Mouse (Mus musculus) kidney, adult 2 months (tissue): ENCODE data around the gene Pin4.

Experiments
- CTCF ChIP-seq: fragments of 200-500 bp; conservative IDR thresholded peaks from 2 replicates; pipeline ENCODE4 v1.5.1; 2011; ENCODE audit warnings: low read depth, mild to moderate bottlenecking, control low read depth, low read length, moderate library complexity, mixed read lengths; ENCODE audit not compliant: insufficient read depth, insufficient read length
- POLR2A ChIP-seq: fragments of 200-500 bp; IDR thresholded peaks from one replicate; pipeline ENCODE4 v1.6.1; 2011; ENCODE audit warnings: low read depth, low read length, control low read depth

DNA sequence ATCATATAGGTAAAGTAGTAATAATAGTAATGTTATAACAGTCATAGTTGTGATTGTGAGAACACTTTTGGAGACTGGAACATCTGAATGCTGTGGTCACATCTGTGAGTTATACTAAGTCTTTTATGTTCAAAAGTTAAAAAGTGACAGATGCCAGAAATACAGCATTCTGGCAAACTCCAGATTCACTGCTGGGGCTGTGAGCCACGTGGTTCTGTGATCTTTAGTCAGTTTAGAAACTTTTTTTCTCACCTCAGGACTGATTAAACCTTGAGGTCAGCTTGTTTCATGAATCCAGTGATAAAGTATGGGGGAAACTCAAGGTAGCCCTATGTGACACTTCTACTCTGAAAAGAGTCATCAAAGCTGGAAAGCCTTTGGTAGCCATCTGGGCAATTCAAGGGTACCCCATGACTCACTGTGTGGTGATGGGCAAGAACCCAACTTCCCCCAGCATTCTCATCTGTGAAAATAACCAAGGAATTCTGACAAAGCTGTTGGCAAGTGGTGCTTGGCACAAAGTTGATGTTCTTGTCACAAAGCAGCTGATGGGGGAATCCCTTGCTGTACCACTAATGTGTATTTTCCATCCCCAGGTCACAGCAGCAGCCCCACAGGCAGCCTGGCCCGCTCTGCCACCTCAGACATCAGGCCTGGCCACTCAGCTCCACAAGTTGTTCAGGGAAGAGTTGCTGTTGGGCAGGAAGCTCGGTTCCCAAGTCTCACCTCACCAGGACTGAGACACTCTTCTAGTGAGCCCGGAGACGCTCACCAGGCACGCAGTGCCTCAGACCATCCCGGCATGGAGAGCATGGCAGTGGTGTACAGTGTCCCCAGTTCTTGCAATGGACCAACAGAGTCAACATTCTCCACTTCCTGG is 42.1 kb upstream of the Pin4 start:
- TF ChIP-seq POLR2A: no peak
- no peak for TF ChIP-seq CTCF
